Mouse (Mus musculus) forebrain, embryonic 12.5 days (tissue): ENCODE results near the gene Cited4. TPM values are rescaled to one million over a fixed set of nuclear protein-coding genes. Genes with fewer than 3 reads are reported as not detected.

Experiments used
- ATAC-seq: fragments of 200-750 bp; cut with Nextera tagmentation; 2 replicates; pipeline ENCODE4 v1.8.0; 2017; ENCODE audit warnings: moderate TSS enrichment; ENCODE audit not compliant: low FRiP score
- H3K27ac ChIP-seq: fragments of 300-500 bp; sonication (generic); 2 replicates; pipeline ENCODE4 v1.5.1; 2016; ENCODE audit warnings: mild to moderate bottlenecking
- H3K27me3 ChIP-seq: fragments of 300-500 bp; sonication (generic); 2 replicates; pipeline ENCODE4 v1.6.1; 2016; ENCODE audit warnings: mild to moderate bottlenecking
- H3K36me3 ChIP-seq: fragments of 300-500 bp; sonication (generic); replicated peaks from 2 replicates; pipeline ENCODE4 v1.6.1; 2016; ENCODE audit warnings: mild to moderate bottlenecking
- H3K4me1 ChIP-seq: fragments of 300-500 bp; sonication (generic); 2 replicates; pipeline ENCODE4 v1.6.1; 2016
- H3K4me2 ChIP-seq: fragments of 300-500 bp; sonication (generic); 2 replicates; pipeline ENCODE4 v1.6.1; 2016; ENCODE audit warnings: mild to moderate bottlenecking, moderate library complexity
- H3K4me3 ChIP-seq: fragments of 300-500 bp; sonication (generic); replicated peaks from 2 replicates; pipeline ENCODE4 v1.5.1; 2016; ENCODE audit warnings: mild to moderate bottlenecking
- H3K9ac ChIP-seq: fragments of 300-500 bp; sonication (generic); 2 replicates; pipeline ENCODE4 v1.6.1; 2016; ENCODE audit warnings: mild to moderate bottlenecking
- H3K9me3 ChIP-seq: fragments of 300-500 bp; sonication (generic); 2 replicates; pipeline ENCODE4 v1.6.1; 2016
- WGBS: fragments of 180-500 bp; shearing (Covaris S2); methylation state at CpG from one replicate; pipeline ENCODE4 v1.1.7; 2016; 5-methylcytosine and 5-hydroxymethylcytosine counted together
- polyA plus RNA-seq: library from polyadenylated mRNA; unstranded; fragments of >200 nt; fragmentation: Nextera tagmentation; extraction: Ambion mirVana; gene quantifications from 2 replicates; pipeline ENCODE4 v1.2.1, GENCODE M21; 2016

Gene Cited4
- polyA plus RNA-seq, 1 experiment from 2014 or later: 4.8 TPM

DNA sequence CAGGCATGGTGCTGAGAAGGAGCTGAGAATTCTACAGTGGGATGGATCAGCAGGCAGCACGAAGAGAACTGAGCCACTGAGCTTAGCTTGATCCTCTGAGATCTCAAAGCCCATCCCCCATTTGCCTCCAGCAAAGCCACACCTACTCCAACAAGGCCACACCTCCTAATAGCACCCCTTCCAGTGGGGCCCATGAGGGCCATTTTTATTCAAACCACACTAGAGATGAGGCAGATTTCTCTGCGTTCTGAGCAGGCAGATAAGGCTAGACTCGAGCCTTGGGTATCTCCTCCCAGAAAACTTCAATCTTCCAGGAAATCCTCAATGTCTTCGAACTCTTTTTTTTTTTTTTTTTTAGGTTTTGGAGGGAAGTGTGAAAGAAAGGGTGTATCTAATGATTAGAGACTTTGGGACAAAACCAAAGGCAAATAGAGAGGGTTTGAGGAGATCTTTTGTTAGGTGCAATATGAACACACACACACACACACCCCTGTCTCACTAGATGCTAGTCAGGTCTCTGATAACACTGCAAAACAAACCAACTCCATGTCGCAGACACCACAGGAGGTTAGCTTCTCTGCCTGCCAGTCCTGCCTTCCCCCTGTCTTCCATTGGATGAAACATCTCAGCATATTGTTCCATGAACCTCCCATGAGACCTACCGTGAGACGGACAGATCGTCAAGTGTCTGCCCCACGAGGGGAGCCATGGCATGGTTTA, 17.1 kb downstream of the Cited4 start:
- no peak for ATAC-seq
- WGBS: 57% methylated on average over 9 of the region's 9 CpGs

DNA sequence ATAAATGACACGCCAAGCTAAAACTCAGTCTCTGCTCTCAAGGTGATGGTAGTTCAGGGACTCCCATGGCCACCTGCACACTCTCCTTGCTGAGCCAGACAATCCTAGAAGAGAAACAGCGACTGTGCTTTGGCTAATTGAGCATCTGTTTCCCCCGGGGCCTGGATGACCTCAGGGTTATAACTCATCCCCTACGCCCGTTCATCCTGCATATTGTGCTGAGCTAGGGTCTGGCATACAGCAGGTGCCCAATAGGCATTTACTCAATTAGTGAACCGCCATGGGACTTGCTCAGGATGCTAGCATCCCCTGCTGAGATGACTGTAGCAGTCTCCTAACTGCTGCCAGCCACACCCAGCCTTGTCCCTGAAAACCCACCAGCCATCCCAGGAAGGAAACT, 20.9 kb downstream of the Cited4 start:
- Histone ChIP-seq H3K9me3 (no peaks in the 10 kb centered on the region), H3K4me2 (no peak overlapping the region), H3K27me3 (0 out of 2 replicates have a peak, but pooled peaks cover 3% of the 10 kb centered on the region), H3K4me1 (no peaks in the 10 kb centered on the region), H3K9ac (no peak overlapping the region), H3K27ac (no peak overlapping the region), H3K36me3 (no peaks in the 10 kb centered on the region), H3K4me3 (no peak overlapping the region)
- no peak for ATAC-seq
- 55% methylated on average over 6 of the region's 6 CpGs for WGBS

More for the DNA sequence above, 17.1 kb downstream of the Cited4 start:
- H3K9me3 ChIP-seq: no peaks in the 10 kb centered on the region
- H3K27me3 ChIP-seq: 0 out of 2 replicates have a peak, but pooled peaks cover 3% of the 10 kb centered on the region
- H3K36me3 ChIP-seq: no peaks in the 10 kb centered on the region
- H3K4me2 ChIP-seq: no peak overlapping the region
- no peak overlapping the region for H3K9ac ChIP-seq
- H3K4me3 ChIP-seq: no peak overlapping the region
- no peak overlapping the region for H3K27ac ChIP-seq
- H3K4me1 ChIP-seq: no peaks in the 10 kb centered on the region

DNA sequence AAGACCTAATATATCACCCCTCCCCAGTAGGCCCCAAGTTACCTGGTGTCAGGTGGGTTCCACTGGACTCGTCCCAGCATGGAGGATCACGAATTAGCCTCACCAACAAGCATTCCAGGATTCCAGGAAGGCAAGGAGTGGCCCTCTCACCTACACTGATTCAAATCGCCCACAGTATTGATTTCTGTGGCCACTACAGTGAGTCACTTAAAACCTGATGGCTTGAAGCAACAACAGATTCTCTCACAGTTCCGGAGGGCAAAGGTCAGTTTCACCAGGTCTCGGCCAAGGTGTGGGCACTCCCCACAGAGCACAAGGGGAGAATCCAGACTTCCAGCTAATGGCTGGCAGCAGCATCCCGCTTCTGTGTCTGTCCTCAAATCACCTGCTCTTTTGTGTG, 22.9 kb downstream of the Cited4 start:
- H3K9me3 ChIP-seq: no peaks in the 10 kb centered on the region
- no peak overlapping the region for H3K4me2 ChIP-seq
- no peaks in the 10 kb centered on the region for H3K36me3 ChIP-seq
- H3K9ac ChIP-seq: no peak overlapping the region
- H3K27ac ChIP-seq: no peak overlapping the region
- ATAC-seq: no peak
- H3K4me3 ChIP-seq: no peak overlapping the region
- H3K4me1 ChIP-seq: no peaks in the 10 kb centered on the region
- 75% methylated on average over 6 of the region's 6 CpGs for WGBS
- 0 out of 2 replicates have a peak, but pooled peaks cover 3% of the 10 kb centered on the region for H3K27me3 ChIP-seq

DNA sequence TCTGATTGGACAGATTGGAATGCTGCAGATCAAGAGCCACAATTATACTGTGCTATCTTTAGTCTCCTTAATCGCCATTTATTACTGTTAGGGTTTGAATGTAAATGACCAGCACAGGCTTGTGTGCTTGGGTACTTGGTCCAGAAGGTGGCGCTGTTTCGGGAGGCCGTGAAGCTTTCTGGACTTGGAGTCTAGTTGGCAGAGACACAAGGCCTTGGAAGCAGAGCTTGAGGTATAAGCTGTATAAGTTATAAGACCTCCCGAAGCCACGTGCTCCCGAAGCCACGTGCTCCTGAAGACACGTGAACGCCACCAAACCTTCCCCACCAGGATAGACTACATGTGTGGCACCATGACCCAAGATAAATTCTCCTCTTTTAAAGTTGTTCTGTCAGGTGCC, 26.3 kb downstream of the Cited4 start:
- 41% methylated on average over 10 of the region's 10 CpGs for WGBS
- no peak for ATAC-seq
- peaks cover under 1% of the 10 kb centered on the region; the same call in 1 of the 2 replicates for H3K4me1 ChIP-seq
- peaks cover 26% of the 10 kb centered on the region for H3K27me3 ChIP-seq
- no peak overlapping the region for H3K4me3 ChIP-seq
- no peaks in the 10 kb centered on the region for H3K36me3 ChIP-seq
- H3K4me2 ChIP-seq: no peak overlapping the region
- H3K9me3 ChIP-seq: no peaks in the 10 kb centered on the region
- H3K27ac ChIP-seq: no peak overlapping the region
- H3K9ac ChIP-seq: no peak overlapping the region

DNA sequence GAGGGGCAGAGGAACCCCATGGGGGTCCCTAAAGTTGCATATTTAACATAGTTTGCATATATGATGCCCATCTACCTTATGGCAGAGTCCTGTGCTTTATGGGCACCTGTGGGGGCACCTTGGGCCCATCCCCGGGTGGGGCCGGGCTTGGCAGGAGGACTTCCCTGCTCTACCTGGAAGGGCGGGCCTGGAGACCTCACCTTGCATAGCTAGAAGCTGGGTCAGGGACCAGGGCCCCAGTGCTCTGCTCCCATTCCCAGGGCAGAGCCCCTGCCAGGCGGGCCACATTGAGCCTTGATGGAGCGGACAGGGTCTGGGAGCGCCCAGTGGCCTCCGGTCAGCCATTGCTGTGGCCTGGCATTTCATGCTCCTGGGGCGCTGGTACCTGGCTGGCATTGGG, 31.0 kb downstream of the Cited4 start:
- Histone ChIP-seq H3K9ac (no peak overlapping the region), H3K4me1 (peaks cover 7% of the 10 kb centered on the region; the same call in 1 of the 2 replicates), H3K9me3 (no peaks in the 10 kb centered on the region), H3K27me3 (peaks cover 56% of the 10 kb centered on the region), H3K27ac (no peak overlapping the region), H3K4me3 (no peak overlapping the region), H3K4me2 (no peak overlapping the region), H3K36me3 (no peaks in the 10 kb centered on the region)
- WGBS: 78% methylated on average over 8 of the region's 8 CpGs
- ATAC-seq: no peak

DNA sequence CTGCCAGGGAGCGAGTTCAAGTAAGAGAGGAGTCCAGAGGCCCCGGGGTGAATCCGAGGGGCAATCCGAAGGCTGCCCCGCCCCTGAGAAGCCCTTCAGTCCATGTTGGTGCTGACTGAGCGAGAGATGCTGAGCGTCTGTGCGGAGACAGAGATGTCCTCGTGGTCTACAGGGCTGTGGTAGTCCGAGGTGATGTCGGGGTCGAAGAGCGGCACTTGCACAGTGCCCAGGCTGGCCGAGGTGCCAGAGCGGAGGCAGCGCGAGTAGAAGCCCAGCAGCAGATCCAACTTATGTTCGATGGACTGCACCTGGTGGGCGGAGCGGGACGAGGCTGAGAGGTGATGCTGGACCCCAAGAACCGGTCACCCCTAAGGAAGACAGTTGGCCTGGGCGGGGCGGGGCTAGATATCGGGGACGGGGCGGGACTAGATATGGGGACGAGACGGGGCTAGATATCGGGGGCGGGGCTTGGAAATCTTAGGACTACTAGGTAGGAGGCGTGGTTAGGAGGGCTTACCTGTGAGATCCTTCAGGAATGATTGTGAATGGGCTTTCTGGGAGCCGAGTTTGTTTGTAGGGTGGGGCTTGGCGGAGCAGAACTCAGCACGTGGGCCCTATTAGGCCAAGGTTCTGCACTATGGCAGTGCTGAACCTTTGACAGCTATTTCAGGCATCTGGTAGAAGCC, 31.6 kb downstream of the Cited4 start:
- 10% methylated on average over 35 of the region's 35 CpGs for WGBS
- Histone ChIP-seq H3K27me3 (peaks cover 56% of the 10 kb centered on the region), H3K9me3 (no peaks in the 10 kb centered on the region), H3K4me1 (peaks cover 7% of the 10 kb centered on the region; the same call in 1 of the 2 replicates), H3K36me3 (no peaks in the 10 kb centered on the region), H3K27ac (no peak overlapping the region), H3K4me3 (peak overlapping the region; percentile 17; the same call in 1 of the 2 replicates), H3K9ac (no peak overlapping the region), H3K4me2 (peak overlapping the region; percentile 36)
- no peak for ATAC-seq

DNA sequence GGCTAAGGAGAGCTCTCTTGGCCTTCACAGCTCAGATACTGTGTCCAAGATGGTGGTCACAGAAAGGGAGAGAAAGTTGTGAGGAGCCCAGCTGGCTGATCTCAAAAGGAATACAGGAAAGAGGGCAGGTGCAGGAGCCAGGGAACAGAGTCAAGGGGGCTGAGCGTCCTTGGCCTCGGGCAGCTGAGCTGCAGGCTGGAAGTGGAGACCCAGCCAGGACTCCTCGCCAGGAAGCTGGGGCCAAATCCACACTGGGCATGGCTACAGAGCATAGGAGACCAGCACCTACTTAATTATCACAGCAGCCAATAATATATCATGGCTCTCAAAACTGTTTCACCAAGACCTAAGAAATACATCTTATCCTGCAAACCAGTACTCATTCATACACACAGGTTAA, 34.8 kb downstream of the Cited4 start:
- peaks cover 50% of the 10 kb centered on the region for H3K27me3 ChIP-seq

DNA sequence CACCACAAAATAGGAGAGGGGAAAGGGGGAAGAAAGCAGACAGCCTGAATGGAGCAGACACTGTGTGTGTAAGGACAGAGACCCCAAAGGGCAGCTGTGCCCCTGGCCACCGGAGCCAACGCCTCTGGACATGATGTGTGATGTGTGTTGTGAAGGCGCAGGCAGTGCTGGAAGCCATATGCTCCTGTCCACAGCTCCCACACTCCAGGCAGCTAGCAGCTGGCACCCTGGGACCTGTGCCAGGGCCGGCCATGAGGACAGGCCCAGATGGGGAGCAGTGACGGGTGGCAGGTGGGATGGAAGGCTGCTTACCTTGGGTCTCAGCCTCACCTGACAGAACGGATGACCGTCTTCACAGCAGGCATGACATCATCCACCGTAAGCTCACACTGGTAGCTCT, 35.7 kb downstream of the Cited4 start:
- WGBS: 82% methylated on average over 8 of the region's 8 CpGs
- Histone ChIP-seq H3K4me3 (no peak overlapping the region), H3K4me1 (peaks cover 7% of the 10 kb centered on the region; the same call in 1 of the 2 replicates), H3K9ac (no peak overlapping the region), H3K9me3 (no peaks in the 10 kb centered on the region), H3K36me3 (no peaks in the 10 kb centered on the region), H3K27ac (no peak overlapping the region), H3K27me3 (peaks cover 41% of the 10 kb centered on the region), H3K4me2 (no peak overlapping the region)
- ATAC-seq: no peak

More for the DNA sequence above, 34.8 kb downstream of the Cited4 start:
- H3K9me3 ChIP-seq: no peaks in the 10 kb centered on the region
- 89% methylated on average over 3 of the region's 3 CpGs for WGBS
- ATAC-seq: no peak
- no peaks in the 10 kb centered on the region for H3K36me3 ChIP-seq
- H3K27ac ChIP-seq: no peak overlapping the region
- H3K9ac ChIP-seq: no peak overlapping the region
- no peak overlapping the region for H3K4me2 ChIP-seq
- peaks cover 7% of the 10 kb centered on the region; the same call in 1 of the 2 replicates for H3K4me1 ChIP-seq
- no peak overlapping the region for H3K4me3 ChIP-seq

DNA sequence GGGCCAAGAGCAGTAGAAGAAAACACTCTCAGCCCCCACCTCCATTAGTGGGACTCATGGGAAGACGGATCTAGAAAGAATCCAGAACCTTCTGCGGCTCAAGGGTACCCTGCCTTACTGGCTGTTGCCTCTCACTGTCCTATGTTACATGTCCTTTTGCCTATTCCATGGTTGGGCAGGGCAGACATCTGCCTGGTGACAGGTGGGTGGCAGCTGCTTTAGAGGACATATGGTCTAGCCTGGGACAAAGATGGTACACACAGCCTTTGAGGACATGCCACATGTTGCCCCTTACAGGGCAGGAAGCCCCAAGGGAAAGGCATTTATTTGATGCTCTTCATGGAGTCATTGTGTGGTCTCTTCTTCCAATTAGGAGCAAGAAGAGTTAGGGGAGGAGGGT, 36.1 kb downstream of the Cited4 start:
- H3K4me1 ChIP-seq: peaks cover 7% of the 10 kb centered on the region; the same call in 1 of the 2 replicates
- peaks cover 36% of the 10 kb centered on the region for H3K27me3 ChIP-seq
- WGBS: 92% methylated on average over 2 of the region's 2 CpGs
- H3K4me2 ChIP-seq: no peak overlapping the region
- H3K9ac ChIP-seq: no peak overlapping the region
- ATAC-seq: no peak
- no peak overlapping the region for H3K4me3 ChIP-seq
- H3K36me3 ChIP-seq: no peaks in the 10 kb centered on the region
- H3K9me3 ChIP-seq: no peaks in the 10 kb centered on the region
- H3K27ac ChIP-seq: no peak overlapping the region

DNA sequence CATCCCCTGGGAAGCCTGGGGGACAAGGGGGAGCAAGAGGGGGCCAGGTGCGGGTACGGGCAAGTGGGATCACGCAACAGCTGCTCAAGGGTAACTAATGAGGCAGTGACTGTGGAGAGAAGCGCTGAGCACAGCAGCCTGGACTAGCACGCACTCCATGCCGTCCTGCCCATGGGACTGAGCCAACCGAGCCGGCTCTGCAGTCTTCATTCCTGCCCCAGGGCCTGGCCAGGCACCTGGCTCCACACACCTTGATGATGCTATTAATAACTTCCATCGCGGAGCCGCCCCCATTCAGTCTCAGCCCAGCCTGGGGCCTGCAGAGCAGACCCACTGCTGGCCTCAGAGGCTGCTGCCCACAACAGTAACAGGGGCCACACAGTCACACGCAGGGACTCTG, 45.9 kb downstream of the Cited4 start:
- Histone ChIP-seq H3K4me2 (no peak overlapping the region), H3K27me3 (peaks cover 19% of the 10 kb centered on the region), H3K36me3 (no peaks in the 10 kb centered on the region), H3K9ac (no peak overlapping the region), H3K27ac (no peak overlapping the region), H3K9me3 (no peaks in the 10 kb centered on the region), H3K4me3 (no peak overlapping the region), H3K4me1 (peaks cover 25% of the 10 kb centered on the region)
- WGBS: 89% methylated on average over 12 of the region's 12 CpGs
- no peak for ATAC-seq

DNA sequence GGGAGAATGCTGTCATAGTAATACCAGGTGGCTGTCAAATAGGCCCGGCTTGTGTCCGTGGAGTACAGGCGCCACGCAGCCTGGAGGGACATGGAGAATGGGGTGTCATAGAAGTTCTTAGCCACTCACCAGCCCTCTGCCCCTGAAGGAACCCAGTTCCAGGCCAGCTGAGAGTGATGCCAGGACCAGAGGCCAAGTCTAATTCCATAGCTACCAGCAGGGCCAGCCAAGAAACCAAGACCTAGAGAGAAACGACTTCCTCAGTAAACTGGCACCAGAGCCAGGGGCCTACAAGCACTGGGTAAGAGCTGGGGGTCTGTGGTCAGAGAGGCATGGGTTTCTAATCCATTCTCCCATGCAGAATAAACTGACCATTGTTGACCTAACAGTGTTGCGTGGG, 46.6 kb downstream of the Cited4 start:
- H3K4me3 ChIP-seq: no peak overlapping the region
- H3K4me1 ChIP-seq: peaks cover 24% of the 10 kb centered on the region
- H3K4me2 ChIP-seq: no peak overlapping the region
- no peak overlapping the region for H3K27ac ChIP-seq
- WGBS: 94% methylated on average over 6 of the region's 6 CpGs
- no peaks in the 10 kb centered on the region for H3K9me3 ChIP-seq
- H3K27me3 ChIP-seq: peaks cover 27% of the 10 kb centered on the region
- H3K36me3 ChIP-seq: no peaks in the 10 kb centered on the region
- no peak for ATAC-seq
- no peak overlapping the region for H3K9ac ChIP-seq

DNA sequence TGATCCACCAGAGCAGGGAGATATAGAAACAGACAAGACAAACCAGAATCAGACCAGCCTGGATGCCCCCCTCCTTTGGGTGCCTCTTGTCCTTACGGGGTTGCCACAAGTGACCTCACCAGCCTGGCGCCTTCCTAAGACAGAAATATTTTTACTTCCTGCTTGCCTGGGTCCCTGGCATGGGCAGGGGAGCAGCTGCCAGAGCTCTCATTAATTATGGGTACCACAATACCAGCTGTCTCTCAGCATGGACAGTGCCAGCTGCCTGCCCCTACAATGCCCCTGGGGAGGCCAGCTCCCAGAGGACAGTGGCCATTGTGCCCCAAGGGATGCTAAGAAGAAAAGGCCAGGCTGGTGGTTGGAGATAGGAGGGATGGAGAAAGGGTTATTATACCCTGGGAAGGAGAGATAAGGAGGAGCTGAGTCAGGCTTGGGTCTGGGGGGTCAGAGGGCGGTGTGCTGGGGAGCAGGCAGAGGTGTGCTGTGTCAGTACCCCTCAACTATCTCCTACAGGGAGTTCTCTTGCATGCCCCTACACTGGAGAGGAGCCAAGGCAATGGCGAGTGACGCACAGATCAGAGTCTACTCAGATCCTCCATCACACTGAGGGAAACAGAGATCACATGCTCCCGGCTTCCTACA, 47.6 kb downstream of the Cited4 start:
- H3K9me3 ChIP-seq: no peaks in the 10 kb centered on the region
- peaks cover 20% of the 10 kb centered on the region for H3K4me1 ChIP-seq
- no peak overlapping the region for H3K27ac ChIP-seq
- no peaks in the 10 kb centered on the region for H3K36me3 ChIP-seq
- H3K27me3 ChIP-seq: peaks cover 32% of the 10 kb centered on the region
- H3K4me2 ChIP-seq: no peak overlapping the region
- H3K9ac ChIP-seq: no peak overlapping the region
- 79% methylated on average over 6 of the region's 6 CpGs for WGBS
- no peak for ATAC-seq
- H3K4me3 ChIP-seq: no peak overlapping the region
